Mouse (Mus musculus) intestine, embryonic 14.5 days (tissue): ENCODE data around the gene Sds. TPM values are rescaled to one million over a fixed set of nuclear protein-coding genes. Genes with fewer than 3 reads are reported as not detected.

Experiments used
- ATAC-seq: fragments of 200-750 bp; cut with Nextera tagmentation; replicated peaks from 2 replicates; pipeline ENCODE4 v1.8.0; 2017; ENCODE audit warnings: low read depth, moderate number of reproducible peaks, moderate TSS enrichment, moderate library complexity; ENCODE audit not compliant: low FRiP score, low TSS enrichment
- DNase-seq: peaks from one replicate; pipeline ENCODE4 v3.0.0-alpha.2; 2018; ENCODE audit warnings: low spot score
- H3K27ac ChIP-seq: fragments of 300-500 bp; sonication (generic); 2 replicates; pipeline ENCODE4 v1.5.1; 2014; ENCODE audit warnings: low read depth, mild to moderate bottlenecking, control low read depth
- H3K27me3 ChIP-seq: fragments of 300-500 bp; sonication (generic); replicated peaks from 2 replicates; pipeline ENCODE4 v1.6.1; 2014; ENCODE audit warnings: low read length, control low read depth; ENCODE audit not compliant: control insufficient read depth, insufficient read depth
- H3K36me3 ChIP-seq: fragments of 300-500 bp; sonication (generic); 2 replicates; pipeline ENCODE4 v1.6.1; 2014; ENCODE audit warnings: low read length, control low read depth; ENCODE audit not compliant: control insufficient read depth, insufficient read depth
- H3K4me1 ChIP-seq: fragments of 300-500 bp; sonication (generic); replicated peaks from 2 replicates; pipeline ENCODE4 v1.6.1; 2014; ENCODE audit warnings: low read length, control low read depth, mixed read lengths; ENCODE audit not compliant: control insufficient read depth, insufficient read depth
- H3K4me2 ChIP-seq: fragments of 300-500 bp; sonication (generic); 2 replicates; pipeline ENCODE4 v1.6.1; 2014; ENCODE audit warnings: low read length
- H3K4me3 ChIP-seq: fragments of 300-500 bp; sonication (generic); 2 replicates; pipeline ENCODE4 v1.5.1; 2014; ENCODE audit warnings: low read depth, low read length, control low read depth, mixed read lengths
- H3K9ac ChIP-seq: fragments of 300-500 bp; sonication (generic); 2 replicates; pipeline ENCODE4 v1.6.1; 2014; ENCODE audit warnings: mild to moderate bottlenecking, low read length
- H3K9me3 ChIP-seq: fragments of 300-500 bp; sonication (generic); 2 replicates; pipeline ENCODE4 v1.6.1; 2016; ENCODE audit warnings: low read length, control low read depth; ENCODE audit not compliant: control insufficient read depth
- WGBS: fragments of 180-500 bp; shearing (Covaris S2); extraction: QIAGEN DNeasy Blood & Tissue Kit; methylation state at CpG from one replicate; pipeline ENCODE4 v1.1.7; 2014; 5-methylcytosine and 5-hydroxymethylcytosine counted together
- polyA plus RNA-seq: library from polyadenylated mRNA; unstranded; fragments of >200 nt; fragmentation: Nextera tagmentation; extraction: Ambion mirVana; gene quantifications from 2 replicates; pipeline ENCODE4 v1.2.1, GENCODE M21; 2014

The Sds gene
- polyA plus RNA-seq, 1 experiment from 2014 or later, result not detected

GRCm38 (mm10) chr5:120510982-120511642 lies 34.8 kb downstream of the Sds start, which contains the start of gene Slc8b1:
Gene Slc8b1 (plus strand): TSS chr5:120511168.
- peak within 1 kb of the TSS; percentile 42 for H3K9ac ChIP-seq
- H3K4me1 ChIP-seq, result peaks cover 26% of the 10 kb centered on the region
- H3K9me3 ChIP-seq, result no peaks in the 10 kb centered on the region
- H3K4me2 ChIP-seq, result peak within 1 kb of the TSS; percentile 62
- DNase-seq, result peak; percentile 99
- H3K27ac ChIP-seq, result no peak within 1 kb of the TSS
- H3K4me3 ChIP-seq, result peak within 1 kb of the TSS; percentile 57
- no peaks in the 10 kb centered on the region for H3K36me3 ChIP-seq
- H3K27me3 ChIP-seq, result no peaks in the 10 kb centered on the region
- under 1% methylated on average over 36 of the region's 36 CpGs for WGBS
- peak; percentile 87 for ATAC-seq

- DNase-seq (no peak), ATAC-seq (no peak)
- Histone ChIP-seq H3K9me3 (no peaks in the 10 kb centered on the region), H3K9ac (no peak overlapping the region), H3K36me3 (no peaks in the 10 kb centered on the region), H3K27me3 (no peaks in the 10 kb centered on the region), H3K4me2 (peak overlapping the region; percentile 62), H3K4me3 (peak overlapping the region; percentile 57), H3K4me1 (peaks cover 32% of the 10 kb centered on the region), H3K27ac (no peak overlapping the region)
- WGBS, result 26% methylated on average over 13 of the region's 14 CpGs
Measured at GRCm38 (mm10) chr5:120511643-120512220, 35.4 kb downstream of the Sds start.

- Histone ChIP-seq H3K36me3 (no peaks in the 10 kb centered on the region), H3K27me3 (no peaks in the 10 kb centered on the region), H3K27ac (no peak overlapping the region), H3K4me2 (no peak overlapping the region), H3K9me3 (no peaks in the 10 kb centered on the region), H3K4me1 (peaks cover 32% of the 10 kb centered on the region), H3K9ac (no peak overlapping the region), H3K4me3 (no peak overlapping the region)
- ATAC-seq (no peak), DNase-seq (no peak)
- 53% methylated on average over 15 of the region's 15 CpGs for whole genome bisulfite sequencing
Measured at GRCm38 (mm10) chr5:120512911-120513555, 36.7 kb downstream of the Sds start.

GRCm38 (mm10) chr5:120514031-120514677 lies 37.8 kb downstream of the Sds start:
- no peaks in the 10 kb centered on the region for H3K9me3 ChIP-seq
- WGBS, result 86% methylated on average over 9 of the region's 9 CpGs
- DNase-seq (no peak), ATAC-seq (no peak)
- H3K27ac ChIP-seq, result no peak overlapping the region
- H3K4me2 ChIP-seq, result no peak overlapping the region
- peaks cover 32% of the 10 kb centered on the region for H3K4me1 ChIP-seq
- H3K36me3 ChIP-seq, result no peaks in the 10 kb centered on the region
- no peak overlapping the region for H3K9ac ChIP-seq
- no peak overlapping the region for H3K4me3 ChIP-seq
- no peaks in the 10 kb centered on the region for H3K27me3 ChIP-seq

- Histone ChIP-seq H3K27me3 (no peaks in the 10 kb centered on the region), H3K9me3 (no peaks in the 10 kb centered on the region), H3K9ac (no peak overlapping the region), H3K36me3 (no peaks in the 10 kb centered on the region), H3K4me3 (no peak overlapping the region), H3K4me2 (0 out of 2 replicates have a peak overlapping the region, but pooled peaks have one; percentile 2), H3K27ac (peak overlapping the region; percentile 52), H3K4me1 (peaks cover 32% of the 10 kb centered on the region)
- ATAC-seq, result no peak
- no peak for DNase-seq
- WGBS, result 8% methylated on average over 4 of the region's 4 CpGs
Measured at GRCm38 (mm10) chr5:120514754-120515153, 38.4 kb downstream of the Sds start.

- no peaks in the 10 kb centered on the region for H3K9me3 ChIP-seq
- H3K4me2 ChIP-seq, result no peak overlapping the region
- H3K4me1 ChIP-seq, result peaks cover 32% of the 10 kb centered on the region
- no peak overlapping the region for H3K9ac ChIP-seq
- DNase-seq (no peak), ATAC-seq (no peak)
- WGBS, result 71% methylated on average over 7 of the region's 7 CpGs
- H3K27ac ChIP-seq, result peak overlapping the region; percentile 52
- H3K4me3 ChIP-seq, result no peak overlapping the region
- no peaks in the 10 kb centered on the region for H3K36me3 ChIP-seq
- H3K27me3 ChIP-seq, result no peaks in the 10 kb centered on the region
Measured at GRCm38 (mm10) chr5:120515451-120515850, 39.1 kb downstream of the Sds start.

GRCm38 (mm10) chr5:120516221-120516984 lies 40.1 kb downstream of the Sds start:
- Histone ChIP-seq H3K27ac (no peak overlapping the region), H3K4me2 (no peak overlapping the region), H3K4me3 (no peak overlapping the region), H3K4me1 (peaks cover 31% of the 10 kb centered on the region), H3K27me3 (no peaks in the 10 kb centered on the region), H3K9ac (no peak overlapping the region), H3K36me3 (peaks cover 2% of the 10 kb centered on the region), H3K9me3 (no peaks in the 10 kb centered on the region)
- WGBS, result 39% methylated on average over 15 of the region's 15 CpGs
- no peak for DNase-seq
- no peak for ATAC-seq

- no peak overlapping the region for H3K27ac ChIP-seq
- H3K9me3 ChIP-seq, result no peaks in the 10 kb centered on the region
- ATAC-seq, result no peak
- DNase-seq, result no peak
- no peak overlapping the region for H3K9ac ChIP-seq
- 66% methylated on average over 9 of the region's 9 CpGs for WGBS
- H3K4me1 ChIP-seq, result peaks cover 25% of the 10 kb centered on the region
- peaks cover 12% of the 10 kb centered on the region for H3K36me3 ChIP-seq
- no peaks in the 10 kb centered on the region for H3K27me3 ChIP-seq
- H3K4me2 ChIP-seq, result no peak overlapping the region
- H3K4me3 ChIP-seq, result no peak overlapping the region
Measured at GRCm38 (mm10) chr5:120517552-120517951, 41.2 kb downstream of the Sds start.
